Mouse (Mus musculus) CH12.LX (cell line): ENCODE measurements around the gene Mad2l2. TPM values are rescaled to one million over a fixed set of nuclear protein-coding genes. Genes with fewer than 3 reads are reported as not detected.
A peak's percentile ranks its signal among the peaks of the same experiment; 100 is the strongest.

Experiments
- DNase-seq: peaks from one replicate; pipeline ENCODE4 v3.0.0-alpha.2; 2013; ENCODE audit errors: extremely low read depth
- H3K27ac ChIP-seq: 2 replicates; pipeline ENCODE4 v1.5.1; 2012; ENCODE audit warnings: low read depth, mild to moderate bottlenecking, control low read depth, moderate library complexity; ENCODE audit not compliant: insufficient read depth
- H3K27me3 ChIP-seq: replicated peaks from 2 replicates; pipeline ENCODE3; 2012; ENCODE audit warnings: inconsistent platforms
- H3K36me3 ChIP-seq, 2 experiments: replicated peaks in 1 of 2; 2 replicates each; pipeline versions ENCODE3 to v1.6.1; 2012; ENCODE audit warnings: inconsistent platforms in 1 of 2, low read length in 1 of 2, mild to moderate bottlenecking in 1 of 2, mixed read lengths in 1 of 2, moderate library complexity in 1 of 2; ENCODE audit not compliant: control insufficient read depth in 1 of 2, insufficient read depth in 1 of 2
- H3K4me1 ChIP-seq, 2 experiments: 2 replicates each; pipeline ENCODE4 v1.6.1; 2012; ENCODE audit warnings: inconsistent platforms in 1 of 2, moderate library complexity in 1 of 2; ENCODE audit not compliant: insufficient read depth in 2 of 2, control insufficient read depth in 1 of 2
- H3K4me2 ChIP-seq: 2 replicates; pipeline ENCODE4 v1.6.1; 2012; ENCODE audit warnings: low read depth, mild to moderate bottlenecking, control low read depth; ENCODE audit not compliant: poor library complexity, insufficient read depth, severe bottlenecking
- H3K4me3 ChIP-seq, 3 experiments: fragments of 150-350 bp in 1 of 3; sonication (generic) in 1 of 3; replicated peaks in 1 of 3; 2 replicates each; pipeline versions ENCODE3 to v1.5.1; 2011 to 2012; ENCODE audit warnings: low read depth in 2 of 3, low read length in 2 of 3, mild to moderate bottlenecking in 2 of 3, moderate library complexity in 2 of 3, control low read depth in 1 of 3, improper control_type of control experiment in 1 of 3, inconsistent platforms in 1 of 3, mixed read lengths in 1 of 3; ENCODE audit not compliant: poor library complexity in 1 of 3
- H3K79me2 ChIP-seq: replicated peaks from 2 replicates; pipeline ENCODE4 v1.6.1; 2012; ENCODE audit warnings: mild to moderate bottlenecking, moderate library complexity; ENCODE audit not compliant: control insufficient read depth, poor library complexity, insufficient read depth, severe bottlenecking; ENCODE audit errors: extremely low read depth
- H3K9ac ChIP-seq: 2 replicates; pipeline ENCODE4 v1.6.1; 2012; ENCODE audit warnings: low read depth, mild to moderate bottlenecking, control low read depth, moderate library complexity; ENCODE audit not compliant: insufficient read depth
- H3K9me3 ChIP-seq: replicated peaks from 2 replicates; pipeline ENCODE3; 2012; ENCODE audit warnings: low read length, inconsistent platforms, mixed read lengths
- CHD1 ChIP-seq: IDR thresholded peaks from 2 replicates; pipeline ENCODE4 v1.6.1; 2012; ENCODE audit warnings: low read depth, low read length, improper control_type of control experiment, inconsistent platforms
- CTCF ChIP-seq, 2 experiments: IDR thresholded peaks in 1 of 2; conservative IDR thresholded peaks in 1 of 2; 2 replicates each; pipeline ENCODE4 v1.5.1; 2011 to 2012; ENCODE audit warnings: low read depth in 2 of 2, low read length in 2 of 2, improper control_type of control experiment in 1 of 2, inconsistent platforms in 1 of 2, mild to moderate bottlenecking in 1 of 2, moderate library complexity in 1 of 2
- E2F4 ChIP-seq: IDR thresholded peaks from 2 replicates; pipeline ENCODE4 v1.6.1; 2011; ENCODE audit warnings: low read depth, low read length, improper control_type of control experiment; ENCODE audit not compliant: insufficient replicate concordance
- JUN ChIP-seq: IDR thresholded peaks from 2 replicates; pipeline ENCODE4 v1.6.1; 2011; ENCODE audit warnings: low read depth, mild to moderate bottlenecking, low read length, improper control_type of control experiment, moderate library complexity; ENCODE audit not compliant: insufficient read depth
- MXI1 ChIP-seq: IDR thresholded peaks from 2 replicates; pipeline ENCODE4 v1.6.1; 2011; ENCODE audit warnings: mild to moderate bottlenecking, low read depth, low read length, improper control_type of control experiment
- MYC ChIP-seq: IDR thresholded peaks from 2 replicates; pipeline ENCODE4 v1.6.1; 2011; ENCODE audit warnings: low read depth, mild to moderate bottlenecking, improper control_type of control experiment, low read length
- PAX5 ChIP-seq: IDR thresholded peaks from 2 replicates; pipeline ENCODE4 v1.6.1; 2012; ENCODE audit warnings: low read length, inconsistent platforms, mixed read lengths
- RAD21 ChIP-seq: IDR thresholded peaks from 2 replicates; pipeline ENCODE4 v1.6.1; 2011; ENCODE audit warnings: low read depth, mild to moderate bottlenecking, low read length, improper control_type of control experiment, moderate library complexity
- RCOR1 ChIP-seq: conservative IDR thresholded peaks from 2 replicates; pipeline ENCODE4 v1.6.1; 2012; ENCODE audit warnings: low read depth, mild to moderate bottlenecking, inconsistent platforms, low read length, improper control_type of control experiment
- SIN3A ChIP-seq: IDR thresholded peaks from 2 replicates; pipeline ENCODE4 v1.6.1; 2012; ENCODE audit warnings: low read length, improper control_type of control experiment, inconsistent platforms
- SMC3 ChIP-seq: IDR thresholded peaks from 2 replicates; pipeline ENCODE4 v1.6.1; 2011; ENCODE audit warnings: low read depth, low read length, improper control_type of control experiment
- TBP ChIP-seq: conservative IDR thresholded peaks from 2 replicates; pipeline ENCODE4 v1.6.1; 2011; ENCODE audit warnings: low read depth, low read length, improper control_type of control experiment
- ZC3H11A ChIP-seq: IDR thresholded peaks from 2 replicates; pipeline ENCODE4 v1.6.1; 2012; ENCODE audit warnings: low read depth, mild to moderate bottlenecking, inconsistent platforms, low read length, improper control_type of control experiment
- ZKSCAN1 ChIP-seq: IDR thresholded peaks from 2 replicates; pipeline ENCODE4 v1.6.1; 2012; ENCODE audit warnings: low read depth, inconsistent platforms, low read length, improper control_type of control experiment, borderline replicate concordance
- ZMIZ1 ChIP-seq: IDR thresholded peaks from 2 replicates; pipeline ENCODE4 v1.6.1; 2012; ENCODE audit warnings: low read depth, mild to moderate bottlenecking, inconsistent platforms, low read length, improper control_type of control experiment
- ZNF384 ChIP-seq: IDR thresholded peaks from 2 replicates; pipeline ENCODE4 v1.6.1; 2012; ENCODE audit warnings: low read depth, low read length, improper control_type of control experiment, inconsistent platforms
- dilution Hi-C: fragments of 300-500 bp; cut with MboI; formaldehyde crosslinking; loops from 2 replicates; pipeline ENCODE4 v1.14.3; 2020; ENCODE audit warnings: low sequenced_read_pairs; ENCODE audit not compliant: extremely low pct_unique_long_range_greater_than_20kb, extremely low pct_ligation_motif_present
- in situ Hi-C: fragments of 300-500 bp; cut with MboI; formaldehyde crosslinking; loops from 3 replicates; pipeline ENCODE4 v1.14.3; 2019; ENCODE audit warnings: low sequenced_read_pairs, low pct_ligation_motif_present, low pct_unique_long_range_greater_than_20kb, mixed read lengths
- polyA plus RNA-seq: library from polyadenylated mRNA; unstranded; fragments of >175 nt; gene quantifications from 2 replicates; pipeline ENCODE4 v1.2.1, GENCODE M21; 2012; ENCODE audit warnings: low read depth; ENCODE audit not compliant: insufficient read length
- total RNA-seq, 2 experiments: library from RNA; depleted of rRNA; stranded (reverse); fragments of 300-350 nt in 1 of 2; fragments of >200 nt in 1 of 2; gene quantifications; 2 replicates each; pipeline ENCODE4 v1.2.3; 2012 to 2014

Gene Mad2l2
- total and polyA plus RNA-seq, 3 experiments: 23.1 to 43.3 (median 36.5) TPM

- TF ChIP-seq TBP (no peak), RAD21 (peak; percentile 93), CTCF (conservative IDR thresholded peaks at IDR 0.05 in 1 of 2, IDR thresholded peaks at IDR 0.05 in 1 of 2; ENCODE audit: low read depth in 2 of 2, low read length in 2 of 2) (peak; percentile 92 to 97), SMC3 (peak; percentile 79), MYC (no peak)
- Histone ChIP-seq H3K4me2 (no peak overlapping the region), H3K27me3 (peaks cover 79% of the 10 kb centered on the region), H3K27ac (no peak overlapping the region), H3K36me3 (no peaks in the 10 kb centered on the region), H3K9me3 (no peaks in the 10 kb centered on the region), H3K79me2 (no peaks in the 10 kb centered on the region), H3K4me1 (peaks cover 0 to 2% of the 10 kb centered on the region in 2 experiments; a peak in 1 of 4 replicates), H3K9ac (no peak overlapping the region), H3K4me3 (no peak overlapping the region)
- in situ Hi-C loops: loop anchor here (5.0 to 25.0 kb wide), 3 partner anchors 74 to 441 kb away; partner anchors contain the start of gene Masp2
- dilution Hi-C loops: no loop called here
- DNase-seq: peak; percentile 41
Measured at GRCm38 (mm10) chr4:148170842-148171241, 40.7 kb downstream of the Mad2l2 start.

- Histone ChIP-seq H3K27ac (no peak overlapping the region), H3K9me3 (no peaks in the 10 kb centered on the region), H3K9ac (no peak overlapping the region), H3K4me1 (peaks cover 0 to 2% of the 10 kb centered on the region in 2 experiments; a peak in 1 of 4 replicates), H3K4me3 (no peak overlapping the region), H3K79me2 (no peaks in the 10 kb centered on the region), H3K27me3 (peaks cover 79% of the 10 kb centered on the region), H3K36me3 (no peaks in the 10 kb centered on the region), H3K4me2 (no peak overlapping the region)
- in situ Hi-C loops: loop anchor here (5.0 to 25.0 kb wide), 3 partner anchors 74 to 441 kb away; partner anchors contain the start of gene Masp2
- dilution Hi-C loops: no loop called here
- no peak for TF ChIP-seq MXI1
- no peak for TF ChIP-seq ZNF384
- no peak for TF ChIP-seq CTCF (conservative IDR thresholded peaks at IDR 0.05 in 1 of 2, IDR thresholded peaks at IDR 0.05 in 1 of 2; ENCODE audit: low read depth in 2 of 2, low read length in 2 of 2)
- no peak for TF ChIP-seq RCOR1
- no peak for TF ChIP-seq ZMIZ1
- TF ChIP-seq JUN: no peak
- no peak for TF ChIP-seq E2F4
- no peak for TF ChIP-seq SIN3A
- no peak for TF ChIP-seq PAX5
- no peak for TF ChIP-seq CHD1
- TF ChIP-seq ZKSCAN1: no peak
- no peak for TF ChIP-seq ZC3H11A
- no peak for DNase-seq
Measured at GRCm38 (mm10) chr4:148171261-148171660, 41.1 kb downstream of the Mad2l2 start.
